Mouse (Mus musculus) macrophage (primary cell): Measurements from ENCODE around the gene Tnfsfm13. TPM values are rescaled to one million over a fixed set of nuclear protein-coding genes. Genes with fewer than 3 reads are reported as not detected.
A peak's percentile ranks its signal among the peaks of the same experiment; 100 is the strongest.

Experiments used
- H3K27ac ChIP-seq: fragments of 350-480 bp; formaldehyde crosslinking; 2 replicates; pipeline ENCODE4 v1.9.0; 2021
- H3K36me3 ChIP-seq: fragments of 350-480 bp; formaldehyde crosslinking; 2 replicates; pipeline ENCODE4 v1.9.0; 2021; ENCODE audit errors: inconsistent target
- H3K4me3 ChIP-seq: fragments of 350-480 bp; formaldehyde crosslinking; 2 replicates; pipeline ENCODE4 v1.9.0; 2021; ENCODE audit errors: inconsistent target
- H3K79me2 ChIP-seq: fragments of 350-480 bp; formaldehyde crosslinking; 2 replicates; pipeline ENCODE4 v1.9.0; 2021; ENCODE audit errors: inconsistent target
- WGBS: methylation state at CpG from one replicate; pipeline ENCODE4 v1.1.7; 2026; ENCODE audit warnings: inconsistent platforms; ENCODE audit not compliant: missing documents; 5-methylcytosine and 5-hydroxymethylcytosine counted together
- polyA plus RNA-seq: library from polyadenylated mRNA; stranded (reverse); fragments of 250-400 nt; gene quantifications from 3 replicates; pipeline ENCODE4 v1.2.4, GENCODE M21; 2018; ENCODE audit warnings: inconsistent platforms

Gene Tnfsfm13
- polyA plus RNA-seq, 1 experiment from 2014 or later, result 25.5 TPM

- peak overlapping the region; percentile 88 for H3K4me3 ChIP-seq
- H3K79me2 ChIP-seq, result peaks cover 73% of the 10 kb centered on the region
- peaks cover 28% of the 10 kb centered on the region for H3K36me3 ChIP-seq
- H3K27ac ChIP-seq, result peak overlapping the region; percentile 82
- WGBS, result 87% methylated on average over 19 of the region's 30 CpGs
Observed at GRCm38 (mm10) chr11:69680136-69680855, 15.6 kb downstream of the Tnfsfm13 start.

- Histone ChIP-seq H3K4me3 (no peak overlapping the region), H3K27ac (peak overlapping the region; percentile 46), H3K36me3 (peaks cover 39% of the 10 kb centered on the region), H3K79me2 (peaks cover 77% of the 10 kb centered on the region)
- no CpG with 5 or more reads among the region's 2 CpGs for WGBS
Observed at GRCm38 (mm10) chr11:69679144-69679543, 16.8 kb downstream of the Tnfsfm13 start.

- WGBS, result under 1% methylated on average over 27 of the region's 36 CpGs
- peaks cover 60% of the 10 kb centered on the region for H3K36me3 ChIP-seq
- H3K79me2 ChIP-seq, result peaks cover 88% of the 10 kb centered on the region
- H3K27ac ChIP-seq, result peak within 1 kb of the TSS; percentile 86
- H3K4me3 ChIP-seq, result peak within 1 kb of the TSS; percentile 50
Observed at GRCm38 (mm10) chr11:69672211-69672706, 23.6 kb downstream of the Tnfsfm13 start, which contains the start of gene Eif4a1. Gene Eif4a1 (minus strand): TSS chr11:69672423.

- H3K4me3 ChIP-seq, result peak overlapping the region; percentile 50
- peaks cover 54% of the 10 kb centered on the region for H3K36me3 ChIP-seq
- WGBS, result under 1% methylated on average over 37 of the region's 43 CpGs
- H3K79me2 ChIP-seq, result peaks cover 88% of the 10 kb centered on the region
- peak overlapping the region; percentile 86 for H3K27ac ChIP-seq
Observed at GRCm38 (mm10) chr11:69671726-69672124, 24.2 kb downstream of the Tnfsfm13 start.

- peaks cover 85% of the 10 kb centered on the region for H3K79me2 ChIP-seq
- peaks cover 48% of the 10 kb centered on the region for H3K36me3 ChIP-seq
- H3K4me3 ChIP-seq, result peak overlapping the region; percentile 87
- H3K27ac ChIP-seq, result peak overlapping the region; percentile 86
- under 1% methylated on average over 31 of the region's 61 CpGs for WGBS
Observed at GRCm38 (mm10) chr11:69670786-69671725, 24.8 kb downstream of the Tnfsfm13 start.

GRCm38 (mm10) chr11:69666665-69667005 is 29.3 kb downstream of the Tnfsfm13 start:
- 79% methylated on average over 3 of the region's 3 CpGs for WGBS
- Histone ChIP-seq H3K27ac (peak overlapping the region; percentile 100), H3K79me2 (peaks cover 86% of the 10 kb centered on the region), H3K4me3 (peak overlapping the region; percentile 12; the same call in 1 of the 2 replicates), H3K36me3 (peaks cover 22% of the 10 kb centered on the region; the same call in 1 of the 2 replicates)

- H3K79me2 ChIP-seq, result peaks cover 87% of the 10 kb centered on the region
- peak within 1 kb of the TSS; percentile 100 for H3K27ac ChIP-seq
- WGBS, result 5% methylated on average over 5 of the region's 7 CpGs
- H3K4me3 ChIP-seq, result peak within 1 kb of the TSS; percentile 88
- peaks cover 22% of the 10 kb centered on the region; the same call in 1 of the 2 replicates for H3K36me3 ChIP-seq
Observed at GRCm38 (mm10) chr11:69665961-69666664, 29.8 kb downstream of the Tnfsfm13 start, which contains the start of gene Cd68. Gene Cd68 (minus strand): TSS chr11:69666153.

- Histone ChIP-seq H3K79me2 (peaks cover 87% of the 10 kb centered on the region), H3K4me3 (peak overlapping the region; percentile 88), H3K27ac (peak overlapping the region; percentile 100), H3K36me3 (peaks cover 18% of the 10 kb centered on the region; the same call in 1 of the 2 replicates)
- WGBS, result 40% methylated on average over 9 of the region's 9 CpGs
Observed at GRCm38 (mm10) chr11:69665457-69665960, 30.4 kb downstream of the Tnfsfm13 start.

GRCm38 (mm10) chr11:69664841-69665240 is 31.1 kb downstream of the Tnfsfm13 start:
- peaks cover 87% of the 10 kb centered on the region for H3K79me2 ChIP-seq
- peak overlapping the region; percentile 88 for H3K4me3 ChIP-seq
- H3K27ac ChIP-seq, result peak overlapping the region; percentile 100
- WGBS, result 73% methylated on average over 7 of the region's 7 CpGs
- H3K36me3 ChIP-seq, result peaks cover 15% of the 10 kb centered on the region; the same call in 1 of the 2 replicates

- peaks cover 87% of the 10 kb centered on the region for H3K79me2 ChIP-seq
- WGBS, result 10% methylated on average over 4 of the region's 6 CpGs
- H3K36me3 ChIP-seq, result peaks cover 14% of the 10 kb centered on the region; the same call in 1 of the 2 replicates
- peak overlapping the region; percentile 88 for H3K4me3 ChIP-seq
- peak overlapping the region; percentile 100 for H3K27ac ChIP-seq
Observed at GRCm38 (mm10) chr11:69663795-69664194, 32.1 kb downstream of the Tnfsfm13 start.

GRCm38 (mm10) chr11:69662967-69663671 is 32.8 kb downstream of the Tnfsfm13 start:
- Histone ChIP-seq H3K27ac (peak overlapping the region; percentile 100), H3K36me3 (peaks cover 16% of the 10 kb centered on the region; the same call in 1 of the 2 replicates), H3K4me3 (peak overlapping the region; percentile 88), H3K79me2 (peaks cover 86% of the 10 kb centered on the region)
- WGBS, result 79% methylated on average over 12 of the region's 13 CpGs

GRCm38 (mm10) chr11:69662213-69662966 is 33.5 kb downstream of the Tnfsfm13 start, which contains the start of gene Mpdu1:
Gene Mpdu1 (minus strand): TSS chr11:69662642.
- WGBS, result under 1% methylated on average over 44 of the region's 48 CpGs
- peaks cover 22% of the 10 kb centered on the region; the same call in 1 of the 2 replicates for H3K36me3 ChIP-seq
- peak within 1 kb of the TSS; percentile 88 for H3K4me3 ChIP-seq
- peaks cover 86% of the 10 kb centered on the region for H3K79me2 ChIP-seq
- peak within 1 kb of the TSS; percentile 100 for H3K27ac ChIP-seq
